Mouse (Mus musculus): ENCODE measurements around the gene Vtn.

- TF ChIP-seq CTCF (IDR thresholded peaks at IDR 0.05; ENCODE audit: extremely low read depth, insufficient read depth, low read length) (no peak), POLR2A (IDR thresholded peaks at IDR 0.05; ENCODE audit: extremely low read depth, insufficient read depth, low read length) (no peak)
These were observed 2.6 kb downstream of the Vtn start for GRCm38 (mm10) chr11:78501529-78501928.
